Mouse (Mus musculus): ENCODE data around the gene Gm21961. TPM values are rescaled to one million over a fixed set of nuclear protein-coding genes. Genes with fewer than 3 reads are reported as not detected.
"Not testable (repeated sequence)": the region's sequence is repeated elsewhere in the genome, so short reads cannot be mapped to it uniquely, and the experiment has no call there.

The Gm21961 gene
- total RNA-seq (2014; fragmentation: Nextera tagmentation), result not detected in 2 replicates
- not detected in 2 replicates for total RNA-seq (2017)

DNA sequence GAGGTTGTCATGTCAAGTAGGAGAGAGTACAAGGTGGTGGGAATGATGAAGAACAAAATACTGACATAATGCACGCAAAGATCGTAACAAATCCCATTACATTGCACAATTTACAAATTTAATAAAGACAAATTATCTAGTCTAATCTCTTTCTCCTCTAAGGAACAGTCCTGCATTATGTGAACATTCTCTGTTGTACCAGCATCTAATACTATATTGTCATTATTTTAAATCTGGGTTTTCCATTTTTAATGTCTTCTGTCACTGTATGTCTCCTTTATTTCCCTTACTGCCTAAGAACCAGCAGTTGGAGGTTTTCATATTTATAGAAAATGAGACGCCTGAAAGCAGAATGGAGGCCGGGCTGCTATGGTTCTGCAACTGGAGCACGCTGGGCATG is at the start of gene Gm21961:
TSS of gene Gm21961 (minus strand) at position 101 of the 400 bp plus-strand sequence.
- ATAC-seq (replicated peaks; ENCODE audit: poor library complexity, severe bottlenecking), result no peak

- no peak for ATAC-seq (replicated peaks; ENCODE audit: poor library complexity, severe bottlenecking)
These were observed 27.3 kb upstream of the Gm21961 start for GRCm38 (mm10) chr15:65041999-65042398.

GRCm38 (mm10) chr15:65039216-65039615 is 24.5 kb upstream of the Gm21961 start:
- not testable (repeated sequence) for ATAC-seq (replicated peaks; ENCODE audit: poor library complexity, severe bottlenecking)

DNA sequence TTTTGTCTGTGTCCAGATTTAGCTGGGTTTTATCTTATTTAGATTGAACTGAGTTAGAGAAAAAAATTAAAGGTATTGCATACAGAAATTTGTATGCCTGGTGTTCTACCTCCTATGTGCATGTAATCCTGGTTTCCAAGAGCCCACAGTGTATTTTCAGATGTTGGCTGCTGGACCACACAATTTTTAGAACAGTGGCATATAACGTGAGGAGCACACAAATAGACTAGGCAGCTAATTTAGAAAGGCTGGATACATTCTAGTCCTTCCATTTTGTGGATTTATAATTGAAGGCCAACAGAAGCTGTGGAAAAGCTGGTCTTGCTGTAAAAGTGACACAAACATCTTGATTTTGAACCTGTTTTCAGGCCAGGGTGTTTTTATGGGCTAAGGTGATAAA is 3.3 kb upstream of the Gm21961 start:
- ATAC-seq (replicated peaks; ENCODE audit: poor library complexity, severe bottlenecking), result no peak

DNA sequence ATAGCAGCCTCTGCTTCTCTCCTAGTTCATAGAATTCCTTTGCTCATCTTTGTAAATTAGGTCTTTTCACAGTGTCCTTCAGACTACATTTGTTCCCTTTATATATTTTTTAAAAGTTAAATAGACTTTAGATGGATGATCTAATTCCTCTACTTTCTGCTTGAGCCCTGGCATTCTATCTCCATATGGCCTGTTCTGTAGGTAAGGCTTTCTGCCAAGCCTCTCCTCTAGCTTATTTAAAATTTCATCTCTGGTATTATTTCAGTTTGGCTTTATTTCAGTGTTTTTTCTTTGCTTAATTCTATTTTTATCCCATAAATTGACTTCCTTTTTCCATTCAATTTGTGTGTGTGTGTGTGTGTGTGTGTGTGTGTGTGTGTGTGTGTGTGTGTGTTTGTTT is 8.5 kb downstream of the Gm21961 start:
- no peak for ATAC-seq (replicated peaks; ENCODE audit: poor library complexity, severe bottlenecking)

DNA sequence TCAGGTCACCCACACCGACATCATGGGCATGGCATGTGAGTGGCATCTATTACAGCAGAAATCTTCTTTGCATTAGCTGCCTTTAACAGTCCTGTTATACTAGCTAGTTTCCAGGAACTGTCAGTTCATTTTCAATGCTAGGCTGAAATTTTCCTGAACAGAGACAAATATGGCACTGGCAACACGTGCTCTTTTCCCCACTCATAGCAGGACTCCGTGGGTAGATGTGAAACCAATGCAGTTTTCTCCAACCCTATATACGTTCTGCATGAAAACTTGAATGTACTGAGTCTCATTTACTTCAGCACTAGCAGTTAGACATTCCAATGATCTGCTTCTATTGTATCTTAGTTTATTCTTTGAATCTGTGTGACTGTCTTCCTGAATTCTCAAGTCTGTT is 20.2 kb downstream of the Gm21961 start:
- no peak for ATAC-seq (replicated peaks; ENCODE audit: poor library complexity, severe bottlenecking)

DNA sequence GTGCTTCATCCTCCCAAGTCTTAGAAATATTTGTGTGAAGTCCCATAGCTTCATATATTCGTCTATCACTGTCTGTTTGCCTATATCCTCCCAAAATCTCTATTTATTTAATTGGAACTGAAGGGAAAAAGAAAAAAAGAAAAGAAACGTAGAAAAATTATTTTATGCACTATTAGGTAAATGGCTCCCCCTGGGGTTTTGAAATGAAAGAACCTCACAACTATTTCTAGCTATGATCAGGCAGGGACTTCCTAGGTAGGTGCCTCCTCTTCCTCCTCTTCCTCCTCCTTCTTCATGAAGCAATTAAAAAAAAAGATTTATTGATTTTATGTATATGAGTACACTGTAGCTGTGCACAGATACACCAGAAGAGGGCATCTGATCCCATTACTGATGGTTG is 34.7 kb downstream of the Gm21961 start:
- ATAC-seq (replicated peaks; ENCODE audit: poor library complexity, severe bottlenecking), result no peak

GRCm38 (mm10) chr15:64976044-64976805 is 38.5 kb downstream of the Gm21961 start:
- peak; percentile 35; the same call in 1 of the 2 replicates for ATAC-seq (replicated peaks; ENCODE audit: poor library complexity, severe bottlenecking)

Other genes with a start within 250 kb of the Gm21961 start
- not detected in 2 replicates for gene Gm21798, start 197.2 kb downstream of the Gm21961 start, total RNA-seq (2014; fragmentation: Nextera tagmentation)
- gene Gm21798, start 197.2 kb downstream of the Gm21961 start, total RNA-seq (2017), result not detected in 2 replicates

Measured in granulocyte monocyte progenitor cell, adult 5-6 weeks (primary cell).